Mouse (Mus musculus): ENCODE results near the gene Cox10.

The Cox10 gene

GRCm38 (mm10) chr11:63951831-63952631 is 127.2 kb downstream of the Cox10 start:
- peak; percentile 31 to 54 for DNase-seq

GRCm38 (mm10) chr11:63948371-63948770 is 130.9 kb downstream of the Cox10 start:
- DNase-seq, result no peak

- no peak for DNase-seq
These were observed 132.2 kb downstream of the Cox10 start for GRCm38 (mm10) chr11:63947024-63947423.

GRCm38 (mm10) chr11:63943947-63944346 is 135.3 kb downstream of the Cox10 start:
- no peak for DNase-seq

- DNase-seq, result no peak
These were observed 135.9 kb downstream of the Cox10 start for GRCm38 (mm10) chr11:63943268-63943890.

- DNase-seq, result no peak
These were observed 137.1 kb downstream of the Cox10 start for GRCm38 (mm10) chr11:63942177-63942576.

GRCm38 (mm10) chr11:63936641-63937040 is 142.6 kb downstream of the Cox10 start:
- DNase-seq, result no peak

GRCm38 (mm10) chr11:63926901-63927300 is 152.4 kb downstream of the Cox10 start:
- DNase-seq, result no peak

GRCm38 (mm10) chr11:63925161-63925582 is 154.1 kb downstream of the Cox10 start:
- peak; percentile 83 to 91 for DNase-seq

GRCm38 (mm10) chr11:63924286-63924930 is 154.9 kb downstream of the Cox10 start:
- DNase-seq, result peak in 1 of 2 experiments; percentile 24

- peak in 1 of 2 experiments; percentile 37 for DNase-seq
These were observed 155.9 kb downstream of the Cox10 start for GRCm38 (mm10) chr11:63923386-63923785.

GRCm38 (mm10) chr11:63922091-63922621 is 157.1 kb downstream of the Cox10 start, which contains the start of gene Hs3st3b1:
TSS of gene Hs3st3b1 (minus strand) at chr11:63922290.
- DNase-seq, result peak; percentile 96 to 98

- peak in 1 of 2 experiments; percentile 55 for DNase-seq
These were observed 158.0 kb downstream of the Cox10 start for GRCm38 (mm10) chr11:63921044-63921951.

GRCm38 (mm10) chr11:63920531-63920930 is 158.7 kb downstream of the Cox10 start:
- DNase-seq, result peak; percentile 70 to 89

- peak in 1 of 2 experiments; percentile 41 for DNase-seq
These were observed 159.8 kb downstream of the Cox10 start for GRCm38 (mm10) chr11:63919211-63920098.

GRCm38 (mm10) chr11:63918321-63919105 is 160.8 kb downstream of the Cox10 start:
- DNase-seq, result peak; percentile 64 to 85

- DNase-seq, result no peak
These were observed 161.7 kb downstream of the Cox10 start for GRCm38 (mm10) chr11:63917561-63917960.

GRCm38 (mm10) chr11:63914388-63914787 is 164.9 kb downstream of the Cox10 start:
- peak; percentile 91 for DNase-seq

- peak; percentile 15 for DNase-seq
These were observed 165.3 kb downstream of the Cox10 start for GRCm38 (mm10) chr11:63913936-63914335.

All from kidney, postnatal 36 days (tissue).